Mouse (Mus musculus): ENCODE measurements around the gene Cacna1c.

DNA sequence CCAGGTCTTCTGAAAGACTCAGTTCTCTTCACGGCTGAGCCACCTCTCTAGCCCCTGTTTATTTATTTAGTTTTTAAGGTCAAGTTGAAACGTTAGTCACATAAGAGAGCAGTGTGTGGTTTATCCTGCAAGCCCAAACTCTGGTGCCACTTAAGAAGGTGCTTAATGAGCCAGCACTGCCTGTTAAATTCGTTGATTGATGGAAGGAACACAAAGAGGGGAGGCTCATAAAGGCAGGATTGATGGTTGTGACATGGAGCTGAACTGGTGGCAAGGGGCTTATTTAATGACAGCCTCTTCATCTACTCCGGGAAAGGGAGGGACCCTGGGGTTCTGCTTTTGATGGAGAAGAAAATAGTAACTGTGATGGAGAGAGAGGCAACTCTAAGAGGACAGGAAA, 439.7 kb downstream of the Cacna1c start:
- no peak for TF ChIP-seq CTCF (conservative IDR thresholded peaks at IDR 0.05; ENCODE audit: low read length)
- TF ChIP-seq NANOG (IDR thresholded peaks at IDR 0.05; ENCODE audit: borderline replicate concordance, low read length) = no peak
